ENCODE assay signal across 7 mouse cellular contexts in genomic region chr7:133121661-133122378, GRCm38 (mm10). TPM values are rescaled to one million over a fixed set of nuclear protein-coding genes. Genes with fewer than 3 reads are reported as not detected.
DNase-seq lines count a peak whose midpoint lies in the region; ATAC-seq and TF ChIP-seq lines count a peak whose summit lies in the region.

No protein-coding gene starts in this region.

- H3K9ac ChIP-seq in MEL (ENCODE audit: control insufficient read depth, low read depth, low read length, poor library complexity, severe bottlenecking): peak overlapping the region; percentile 78
- peak overlapping the region; percentile 99 for H3K9ac ChIP-seq in kidney, embryonic 16.5 days (replicated peaks; ENCODE audit: low read length)

- H3K4me1 ChIP-seq in E14TG2a.4 (replicated peaks; ENCODE audit: low read depth, low read length): peaks cover 64% of the 10 kb centered on the region
- H3K4me1 ChIP-seq in MEL (ENCODE audit: control insufficient read depth in 1 of 2, insufficient read depth in 2 of 2, low read length in 2 of 2): peaks cover 0 to 12% of the 10 kb centered on the region in 2 experiments; a peak in 3 of 4 replicates
- peaks cover 52% of the 10 kb centered on the region for H3K4me1 ChIP-seq in kidney, embryonic 16.5 days (ENCODE audit: insufficient read depth, low read length)

- no peak for ATAC-seq in kidney, embryonic 16.5 days (ENCODE audit: low FRiP score, low TSS enrichment)

- peaks cover 13% of the 10 kb centered on the region for H3K27me3 ChIP-seq in E14TG2a.4 (ENCODE audit: insufficient read depth, low read length)
- H3K27me3 ChIP-seq in MEL (ENCODE audit: control insufficient read depth in 1 of 2, insufficient read depth in 2 of 2, low read length in 2 of 2): no peaks in the 10 kb centered on the region
- no peaks in the 10 kb centered on the region for H3K27me3 ChIP-seq in kidney, embryonic 16.5 days (ENCODE audit: insufficient read depth, low read length)

- no peak; a peak in 1 of 4 replicates for TF ChIP-seq EP300 in MEL (IDR thresholded peaks at IDR 0.05; ENCODE audit: low read depth in 1 of 2, low read length in 2 of 2)

- DNase-seq in MEL (ENCODE audit: low read depth, low spot score): peak; percentile 55
- peak; percentile 61 for DNase-seq in embryo, embryonic 10 days (ENCODE audit: low spot score)
- DNase-seq in heart, adult 9 months (ENCODE audit: low spot score in 2 of 2): peak; percentile 35 to 56
- DNase-seq in lung, postnatal 25 days (ENCODE audit: low spot score): peak; percentile 38
- peak; percentile 66 for DNase-seq in testis, postnatal 10 days (ENCODE audit: low spot score)

- H3K36me3 ChIP-seq in E14TG2a.4 (ENCODE audit: insufficient read depth, low read length) (peaks cover 31% of the 10 kb centered on the region), MEL (ENCODE audit: control insufficient read depth in 1 of 2, insufficient read depth in 2 of 2, low read length in 2 of 2) (peaks cover 2 to 17% of the 10 kb centered on the region in 2 experiments; a peak in 3 of 4 replicates)
- no peaks in the 10 kb centered on the region for H3K36me3 ChIP-seq in kidney, embryonic 16.5 days (ENCODE audit: insufficient read depth, low read length)

- H3K9me3 ChIP-seq in E14TG2a.4 (ENCODE audit: low read length) (no peaks in the 10 kb centered on the region), MEL (replicated peaks; ENCODE audit: insufficient read depth, low read length) (no peaks in the 10 kb centered on the region)
- no peaks in the 10 kb centered on the region for H3K9me3 ChIP-seq in kidney, embryonic 16.5 days (ENCODE audit: low read length)

- TF ChIP-seq RAD21 in MEL (IDR thresholded peaks at IDR 0.05; ENCODE audit: low read depth, low read length): no peak

- H3K79me2 ChIP-seq in MEL (ENCODE audit: control insufficient read depth, insufficient read depth, low read length, poor library complexity): peaks cover 63% of the 10 kb centered on the region

- TF ChIP-seq CTCF in E14TG2a.4 (conservative IDR thresholded peaks at IDR 0.05; ENCODE audit: low read length) (no peak), MEL (IDR thresholded peaks at IDR 0.05 in 2 of 3, conservative IDR thresholded peaks at IDR 0.05 in 1 of 3; ENCODE audit: control insufficient read depth in 1 of 3, insufficient read depth in 1 of 3, low read depth in 2 of 3, low read length in 3 of 3, poor library complexity in 1 of 3, severe bottlenecking in 1 of 3) (no peak)

- WGBS in kidney, embryonic 16.5 days: under 1% methylated on average over 70 of the region's 94 CpGs

- TF ChIP-seq POLR2A in MEL (IDR thresholded peaks at IDR 0.05; ENCODE audit: control insufficient read depth in 1 of 2, insufficient read depth in 1 of 2, low read depth in 1 of 2, low read length in 2 of 2, poor library complexity in 1 of 2): peak in 1 of 2 experiments; percentile 29; a peak in 1 of 4 replicates

- peak overlapping the region; percentile 96 for H3K4me3 ChIP-seq in E14TG2a.4 (replicated peaks; ENCODE audit: low read length)
- peak overlapping the region; percentile 97 for H3K4me3 ChIP-seq in MEL (ENCODE audit: control insufficient read depth in 1 of 2, insufficient read depth in 1 of 2, low read depth in 2 of 2, low read length in 2 of 2)
- H3K4me3 ChIP-seq in kidney, embryonic 16.5 days (ENCODE audit: low read length): peak overlapping the region; percentile 96

- H3K4me2 ChIP-seq in kidney, embryonic 16.5 days (replicated peaks; ENCODE audit: low read depth, low read length): peak overlapping the region; percentile 95

- peak overlapping the region; percentile 73 for H3K27ac ChIP-seq in MEL (ENCODE audit: control insufficient read depth, low read depth, low read length)
- H3K27ac ChIP-seq in kidney, embryonic 16.5 days (ENCODE audit: low read length): peak overlapping the region; percentile 98

TF ChIP-seq in MEL, 35 proteins besides CTCF, POLR2A, EP300 and RAD21:
- TF ChIP-seq SIN3A (IDR thresholded peaks at IDR 0.05; ENCODE audit: low read length) (0 out of 2 replicates have a peak, but pooled peaks have one; percentile 44), RCOR1 (IDR thresholded peaks at IDR 0.05; ENCODE audit: low read depth, low read length) (no peak), NELFE (IDR thresholded peaks at IDR 0.05; ENCODE audit: low read depth, low read length) (peak; percentile 28; the same call in 1 of the 2 replicates), JUND (IDR thresholded peaks at IDR 0.05; ENCODE audit: low read depth, low read length) (no peak), HCFC1 (IDR thresholded peaks at IDR 0.05; ENCODE audit: low read depth, low read length) (0 out of 2 replicates have a peak, but pooled peaks have one; percentile 6), UBTF (IDR thresholded peaks at IDR 0.05; ENCODE audit: borderline replicate concordance, insufficient read depth, low read depth, low read length) (0 out of 2 replicates have a peak, but pooled peaks have one; percentile 75), MAX (IDR thresholded peaks at IDR 0.05; ENCODE audit: low read length) (no peak)

RNA-seq across cellular contexts. Expression of gene Fgfr2, which starts 1.3 kb away (rescaled TPM):
- total RNA-seq in MEL (2012; rRNA removed): not detected in 2 replicates
- polyA plus RNA-seq in MEL (2012; ENCODE audit: insufficient read depth in 1 of 2, insufficient read length in 2 of 2, low read depth in 1 of 2, low replicate concordance in 2 of 2, missing spikeins in 1 of 2): not detected
- 115 and 118 TPM in 2 replicates for polyA plus RNA-seq in kidney, embryonic 16.5 days (2015; fragmentation: Nextera tagmentation; extraction: Ambion mirVana)

RNA-seq across cellular contexts. Expression of gene Ctbp2, which starts 2.3 kb away (rescaled TPM):
- total RNA-seq in MEL (2012; rRNA removed): 61.5 and 74.9 TPM in 2 replicates
- polyA plus RNA-seq in MEL (2012; ENCODE audit: insufficient read depth in 1 of 2, insufficient read length in 2 of 2, low read depth in 1 of 2, low replicate concordance in 2 of 2, missing spikeins in 1 of 2): 10 to 100 TPM in 1 of 2 experiments, not detected in 1; 90.7 TPM
- 121 and 123 TPM in 2 replicates for polyA plus RNA-seq in kidney, embryonic 16.5 days (2015; fragmentation: Nextera tagmentation; extraction: Ambion mirVana)

Comparison
In these comparisons a context has a peak if more than half of its experiments do, and no peak if none do; other contexts are left out.
1. RNA of gene Fgfr2, which starts 1.3 kb away (polyA plus RNA-seq): 115 to 118 TPM in kidney, embryonic 16.5 days; not detected in MEL; every median in the first group is over 100 times any median in the second.
2. Peak in every context shown above with its lines, with median percentiles within 50 percentile points of each other: H3K4me3 ChIP-seq and DNase-seq.